ENCODE assay signal across 9 mouse cellular contexts in the genomic region with DNA sequence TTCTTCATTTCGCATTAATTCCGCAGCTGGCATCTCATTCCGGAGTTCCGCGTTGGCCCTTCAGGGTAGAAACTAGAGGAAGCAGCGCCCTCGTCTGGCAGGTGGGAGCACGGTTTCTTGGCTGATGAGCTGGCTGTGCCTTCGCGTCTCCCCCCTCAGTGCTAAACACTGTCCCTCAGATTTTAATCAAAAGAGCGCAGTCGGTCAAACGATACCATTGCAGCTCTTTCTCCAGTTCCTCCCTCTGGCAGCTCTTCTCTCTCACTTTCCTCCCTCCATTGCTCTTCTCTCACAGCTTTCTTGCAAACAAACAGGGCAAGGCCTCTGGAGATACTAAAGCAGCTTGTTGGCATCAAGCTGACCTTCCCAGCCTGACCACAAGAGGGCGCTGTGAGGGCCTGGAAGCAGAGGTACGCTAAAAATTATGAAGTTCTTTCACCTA. TPM values are rescaled to one million over a fixed set of nuclear protein-coding genes. Genes with fewer than 3 reads are reported as not detected.
DNase-seq lines count a peak whose midpoint lies in the region; ATAC-seq and TF ChIP-seq lines count a peak whose summit lies in the region.
"Had no signal": no experiment of that assay in that cellular context is flagged by ENCODE, and none has a peak within 500 bp of the region (broad histone marks: within the 10 kb centered on the region; RNA-seq: fewer than 3 reads in every experiment).

No protein-coding gene starts in this region.

- peak overlapping the region; percentile 65 for H3K4me2 ChIP-seq in heart, embryonic 12.5 days
- peak overlapping the region; percentile 41 for H3K4me2 ChIP-seq in kidney, embryonic 16.5 days (replicated peaks; ENCODE audit: low read depth, low read length)

- H3K4me3 ChIP-seq in heart, embryonic 12.5 days: peak overlapping the region; percentile 27
- peak overlapping the region; percentile 10; the same call in 1 of the 2 replicates for H3K4me3 ChIP-seq in kidney, embryonic 16.5 days (ENCODE audit: low read length)
- H3K4me3 ChIP-seq: erythroblast, embryonic 14.5 days had no signal

- peak overlapping the region; percentile 54; the same call in 1 of the 2 replicates for H3K9ac ChIP-seq in heart, embryonic 12.5 days
- 0 out of 2 replicates have a peak overlapping the region, but pooled peaks have one; percentile 23 for H3K9ac ChIP-seq in kidney, embryonic 16.5 days (replicated peaks; ENCODE audit: low read length)

- H3K4me1 ChIP-seq in heart, embryonic 12.5 days (replicated peaks): peaks cover 9% of the 10 kb centered on the region; the same call in 1 of the 2 replicates
- peaks cover 15% of the 10 kb centered on the region for H3K4me1 ChIP-seq in kidney, embryonic 16.5 days (ENCODE audit: insufficient read depth, low read length)

- no peaks in the 10 kb centered on the region for H3K9me3 ChIP-seq in heart, embryonic 12.5 days (replicated peaks)
- no peaks in the 10 kb centered on the region for H3K9me3 ChIP-seq in kidney, embryonic 16.5 days (ENCODE audit: low read length)

- H3K27ac ChIP-seq in heart, embryonic 12.5 days (ENCODE audit: poor library complexity, severe bottlenecking): no peak overlapping the region
- no peak overlapping the region for H3K27ac ChIP-seq in kidney, embryonic 16.5 days (ENCODE audit: low read length)

- DNase-seq in CD4-positive helper T cell, adult 2 months (ENCODE audit: low read depth, low spot score): peak; percentile 89
- DNase-seq in brain, embryonic 14.5 days (ENCODE audit: low read depth): peak; percentile 91
- DNase-seq in liver: peak; percentile 83
- peak; percentile 85 for DNase-seq in spleen, postnatal 36 days (ENCODE audit: low spot score in 2 of 2)

- WGBS in heart, embryonic 12.5 days: 2% methylated on average over 15 of the region's 15 CpGs
- 2% methylated on average over 15 of the region's 15 CpGs for WGBS in kidney, embryonic 16.5 days

- TF ChIP-seq POLR2A in brain, embryonic 14.5 days (IDR thresholded peaks at IDR 0.05; ENCODE audit: borderline replicate concordance, extremely low read depth, insufficient read depth, insufficient read length, poor library complexity, severe bottlenecking): no peak

- no peaks in the 10 kb centered on the region for H3K36me3 ChIP-seq in heart, embryonic 12.5 days
- no peaks in the 10 kb centered on the region for H3K36me3 ChIP-seq in kidney, embryonic 16.5 days (ENCODE audit: insufficient read depth, low read length)

- TF ChIP-seq CTCF in brain, embryonic 14.5 days (IDR thresholded peaks at IDR 0.05; ENCODE audit: borderline replicate concordance, extremely low read depth, insufficient read depth, insufficient read length): peak; percentile 86

- ATAC-seq in erythroblast, adult 5-6 weeks (replicated peaks; ENCODE audit: low FRiP score, poor library complexity, severe bottlenecking): peak; percentile 46; the same call in 1 of the 2 replicates
- no peak for ATAC-seq in heart, embryonic 12.5 days (ENCODE audit: insufficient number of reproducible peaks, low FRiP score)
- ATAC-seq in kidney, embryonic 16.5 days (ENCODE audit: low FRiP score, low TSS enrichment): no peak
- ATAC-seq in monocyte, adult 5-6 weeks (replicated peaks; ENCODE audit: insufficient number of reproducible peaks, low FRiP score, low TSS enrichment, poor library complexity, severe bottlenecking): peak; percentile 71

- H3K27me3 ChIP-seq in heart, embryonic 12.5 days (replicated peaks): peaks cover 38% of the 10 kb centered on the region
- peaks cover 16% of the 10 kb centered on the region for H3K27me3 ChIP-seq in kidney, embryonic 16.5 days (ENCODE audit: insufficient read depth, low read length)

RNA-seq across cellular contexts. Expression of a gene that starts 2.9 kb away (rescaled TPM):
- polyA plus RNA-seq in brain, embryonic 14.5 days (2012; rRNA removed): 0.05 and 0.07 TPM in 2 replicates
- 0.19 TPM in 1 of 2 replicates, not detected in the other for total RNA-seq in erythroblast, adult 5-6 weeks (2015; ENCODE audit: low replicate concordance)
- total RNA-seq in erythroblast, adult 5-6 weeks (2017; ENCODE audit: low replicate concordance): not detected in 2 replicates
- 0.04 TPM in 1 of 2 replicates, not detected in the other for polyA plus RNA-seq in heart, embryonic 12.5 days (2016; fragmentation: Nextera tagmentation; extraction: Ambion mirVana)
- polyA plus RNA-seq in kidney, embryonic 16.5 days (2015; fragmentation: Nextera tagmentation; extraction: Ambion mirVana): 0.30 and 0.31 TPM in 2 replicates
- total RNA-seq in monocyte, adult 5-6 weeks (2017): 0.58 to 4.0 TPM (median 0.64 TPM) in 3 replicates
- polyA plus RNA-seq: erythroblast, embryonic 14.5 days had no signal

RNA-seq across cellular contexts. Expression of a gene that starts 5.4 kb away (rescaled TPM):
- polyA plus RNA-seq in brain, embryonic 14.5 days (2012; rRNA removed): 15.2 and 17.3 TPM in 2 replicates
- total RNA-seq in erythroblast, adult 5-6 weeks (2015; ENCODE audit: low replicate concordance): not detected in 2 replicates
- not detected in 2 replicates for total RNA-seq in erythroblast, adult 5-6 weeks (2017; ENCODE audit: low replicate concordance)
- 9.9 and 10.1 TPM in 2 replicates for polyA plus RNA-seq in heart, embryonic 12.5 days (2016; fragmentation: Nextera tagmentation; extraction: Ambion mirVana)
- 29.6 and 33.5 TPM in 2 replicates for polyA plus RNA-seq in kidney, embryonic 16.5 days (2015; fragmentation: Nextera tagmentation; extraction: Ambion mirVana)
- total RNA-seq in monocyte, adult 5-6 weeks (2017): 0.64 to 1.9 TPM (median 0.78 TPM) in 3 replicates
- polyA plus RNA-seq: erythroblast, embryonic 14.5 days had no signal

RNA-seq across cellular contexts. Expression of a gene that starts 40.2 kb away (rescaled TPM):
- 0.11 and 0.14 TPM in 2 replicates for polyA plus RNA-seq in brain, embryonic 14.5 days (2012; rRNA removed)
- total RNA-seq in erythroblast, adult 5-6 weeks (2015; ENCODE audit: low replicate concordance): not detected in 2 replicates
- not detected in 2 replicates for total RNA-seq in erythroblast, adult 5-6 weeks (2017; ENCODE audit: low replicate concordance)
- not detected in 2 replicates for polyA plus RNA-seq in heart, embryonic 12.5 days (2016; fragmentation: Nextera tagmentation; extraction: Ambion mirVana)
- polyA plus RNA-seq in kidney, embryonic 16.5 days (2015; fragmentation: Nextera tagmentation; extraction: Ambion mirVana): not detected in 2 replicates
- total RNA-seq in monocyte, adult 5-6 weeks (2017): not detected in 3 replicates
- polyA plus RNA-seq: erythroblast, embryonic 14.5 days had no signal

Comparison
In these comparisons a context has a peak if more than half of its experiments do, and no peak if none do; other contexts are left out.
1. ATAC-seq: peak in erythroblast, adult 5-6 weeks (single experiment) and monocyte, adult 5-6 weeks (single experiment); none in heart, embryonic 12.5 days (single experiment) and kidney, embryonic 16.5 days (single experiment).
2. Peak in every context shown above with its lines, with median percentiles within 50 percentile points of each other: DNase-seq.